Mouse (Mus musculus) thymus, adult 2 months (tissue): ENCODE data around the gene Tpp1. TPM values are rescaled to one million over a fixed set of nuclear protein-coding genes. Genes with fewer than 3 reads are reported as not detected.

ENCODE experiments used
- DNase-seq: peaks from one replicate; pipeline ENCODE4 v3.0.0; 2021
- H3K27ac ChIP-seq: fragments of 200-500 bp; 2 replicates; pipeline ENCODE4 v1.5.1; 2012; ENCODE audit warnings: low read length, control low read depth; ENCODE audit not compliant: control insufficient read depth, insufficient read depth
- H3K27me3 ChIP-seq: fragments of 200-500 bp; 2 replicates; pipeline ENCODE4 v1.6.1; 2012; ENCODE audit warnings: mild to moderate bottlenecking, low read length, moderate library complexity, mixed read lengths; ENCODE audit not compliant: control insufficient read depth, insufficient read depth
- H3K36me3 ChIP-seq: fragments of 200-500 bp; 2 replicates; pipeline ENCODE4 v1.6.1; 2012; ENCODE audit warnings: mild to moderate bottlenecking, low read length, moderate library complexity; ENCODE audit not compliant: control insufficient read depth, insufficient read depth
- H3K4me1 ChIP-seq: fragments of 200-500 bp; replicated peaks from 2 replicates; pipeline ENCODE4 v1.6.1; 2012; ENCODE audit warnings: low read length; ENCODE audit not compliant: control insufficient read depth, insufficient read depth
- H3K4me3 ChIP-seq: fragments of 200-500 bp; 2 replicates; pipeline ENCODE4 v1.5.1; 2012; ENCODE audit warnings: mild to moderate bottlenecking, low read length, control low read depth, moderate library complexity; ENCODE audit not compliant: control insufficient read depth, insufficient read depth
- CTCF ChIP-seq: fragments of 200-500 bp; IDR thresholded peaks from 2 replicates; pipeline ENCODE4 v1.5.1; 2012; ENCODE audit warnings: mild to moderate bottlenecking, control low read depth, low read length, moderate library complexity, borderline replicate concordance; ENCODE audit not compliant: control insufficient read depth, poor library complexity, insufficient read depth; ENCODE audit errors: extremely low read depth
- POLR2A ChIP-seq: fragments of 200-500 bp; IDR thresholded peaks from 2 replicates; pipeline ENCODE4 v1.6.1; 2012; ENCODE audit warnings: mild to moderate bottlenecking, low read length, control low read depth, moderate library complexity; ENCODE audit not compliant: control insufficient read depth, poor library complexity, insufficient read depth; ENCODE audit errors: extremely low read depth
- WGBS: fragments of 180-500 bp; shearing (Covaris S2); methylation state at CpG from one replicate; pipeline ENCODE4 v1.1.7; 2018; 5-methylcytosine and 5-hydroxymethylcytosine counted together
- polyA plus RNA-seq: library from polyadenylated mRNA; depleted of rRNA; stranded (reverse); fragments of >200 nt; gene quantifications from 2 replicates; pipeline ENCODE4 v1.2.3, GENCODE M21; 2012

Gene Tpp1
- polyA plus RNA-seq, 1 experiment, result 153 TPM

- 36% methylated on average over 20 of the region's 20 CpGs for WGBS
Measured at GRCm38 (mm10) chr7:105786506-105787284, 34.7 kb upstream of the Tpp1 start.

GRCm38 (mm10) chr7:105784556-105784955, 32.5 kb upstream of the Tpp1 start:
- Histone ChIP-seq H3K27me3 (peaks cover 15% of the 10 kb centered on the region), H3K36me3 (no peaks in the 10 kb centered on the region), H3K27ac (no peak overlapping the region), H3K4me3 (no peak overlapping the region), H3K4me1 (peaks cover 5% of the 10 kb centered on the region)
- no peak for DNase-seq
- TF ChIP-seq CTCF (no peak), POLR2A (no peak)
- WGBS, result 75% methylated on average over 4 of the region's 4 CpGs

More at GRCm38 (mm10) chr7:105786506-105787284, 34.7 kb upstream of the Tpp1 start:
- Histone ChIP-seq H3K36me3 (no peaks in the 10 kb centered on the region), H3K27ac (no peak overlapping the region), H3K4me3 (no peak overlapping the region; the same call in 1 of the 2 replicates), H3K4me1 (peaks cover 5% of the 10 kb centered on the region), H3K27me3 (peaks cover 17% of the 10 kb centered on the region)
- TF ChIP-seq POLR2A, result no peak
- DNase-seq, result no peak

- H3K4me1 ChIP-seq, result peaks cover 9% of the 10 kb centered on the region
- H3K36me3 ChIP-seq, result no peaks in the 10 kb centered on the region
- no peak overlapping the region for H3K27ac ChIP-seq
- H3K4me3 ChIP-seq, result no peak overlapping the region
- DNase-seq, result no peak
- 78% methylated on average over 4 of the region's 4 CpGs for WGBS
- peaks cover 15% of the 10 kb centered on the region for H3K27me3 ChIP-seq
- TF ChIP-seq POLR2A, result no peak
- no peak for TF ChIP-seq CTCF
Measured at GRCm38 (mm10) chr7:105783861-105784260, 31.8 kb upstream of the Tpp1 start.

GRCm38 (mm10) chr7:105778553-105779265, 26.7 kb upstream of the Tpp1 start:
- H3K4me3 ChIP-seq, result no peak overlapping the region
- peak; percentile 50 for DNase-seq
- 43% methylated on average over 4 of the region's 4 CpGs for WGBS
- TF ChIP-seq CTCF, result no peak
- TF ChIP-seq POLR2A, result no peak
- H3K27me3 ChIP-seq, result no peaks in the 10 kb centered on the region
- H3K36me3 ChIP-seq, result no peaks in the 10 kb centered on the region
- peak overlapping the region; percentile 41; the same call in 1 of the 2 replicates for H3K27ac ChIP-seq
- H3K4me1 ChIP-seq, result peaks cover 16% of the 10 kb centered on the region

GRCm38 (mm10) chr7:105777797-105778552, 25.9 kb upstream of the Tpp1 start:
- H3K4me1 ChIP-seq, result peaks cover 16% of the 10 kb centered on the region
- no peak for DNase-seq

DNA sequence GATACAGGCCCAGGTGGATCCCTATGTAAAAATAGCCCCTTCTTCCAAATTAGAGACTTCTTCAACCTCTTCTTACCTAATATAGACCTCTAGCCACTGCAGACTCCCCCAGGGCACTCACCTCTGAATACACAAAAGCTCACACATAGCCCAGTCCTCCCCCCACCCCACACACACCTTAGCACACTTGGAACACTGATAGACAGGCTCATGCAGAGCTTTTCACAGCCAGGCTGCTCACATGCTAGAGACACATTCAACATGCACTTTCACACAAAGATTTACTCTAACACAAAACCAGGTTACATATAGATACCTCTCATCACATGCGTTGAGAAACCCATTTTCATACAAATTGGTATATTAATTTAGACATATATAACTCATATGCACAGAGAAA, 25.3 kb upstream of the Tpp1 start:
- no peak for DNase-seq
- Histone ChIP-seq H3K27ac (no peak overlapping the region), H3K4me3 (no peak overlapping the region), H3K4me1 (peaks cover 16% of the 10 kb centered on the region), H3K36me3 (no peaks in the 10 kb centered on the region), H3K27me3 (no peaks in the 10 kb centered on the region)
- WGBS, result 98% methylated on average over 1 of the region's 1 CpGs
- TF ChIP-seq POLR2A, result no peak

More at GRCm38 (mm10) chr7:105777797-105778552, 25.9 kb upstream of the Tpp1 start:
- H3K27me3 ChIP-seq, result no peaks in the 10 kb centered on the region
- no peak for TF ChIP-seq CTCF
- H3K4me3 ChIP-seq, result no peak overlapping the region
- peak overlapping the region; percentile 41; the same call in 1 of the 2 replicates for H3K27ac ChIP-seq
- WGBS, result 38% methylated on average over 13 of the region's 13 CpGs
- no peaks in the 10 kb centered on the region for H3K36me3 ChIP-seq
